Mouse (Mus musculus) G1E (cell line): ENCODE results near the gene Tbc1d10a. TPM values are rescaled to one million over a fixed set of nuclear protein-coding genes. Genes with fewer than 3 reads are reported as not detected.

ENCODE experiments used
- ATAC-seq: 2 replicates; pipeline ENCODE4 v1.8.0; 2016; ENCODE audit warnings: mild to moderate bottlenecking; ENCODE audit not compliant: insufficient number of reproducible peaks, poor library complexity, low FRiP score, severe bottlenecking; ENCODE audit errors: extremely low read depth
- DNase-seq: peaks from one replicate; pipeline ENCODE4 v3.0.0; 2012; ENCODE audit warnings: low spot score
- H3K27me3 ChIP-seq: 2 replicates; pipeline ENCODE4 v1.6.1; 2012; ENCODE audit warnings: mild to moderate bottlenecking, low read length, inconsistent platforms; ENCODE audit not compliant: insufficient read depth
- H3K36me3 ChIP-seq: replicated peaks from 2 replicates; pipeline ENCODE3; 2012; ENCODE audit warnings: mild to moderate bottlenecking, inconsistent platforms
- H3K4me1 ChIP-seq: 2 replicates; pipeline ENCODE4 v1.6.1; 2012; ENCODE audit warnings: low read depth, low read length, inconsistent platforms, mixed read lengths; ENCODE audit not compliant: insufficient read depth
- H3K4me3 ChIP-seq: 2 replicates; pipeline ENCODE4 v1.5.1; 2012; ENCODE audit warnings: low read depth, mild to moderate bottlenecking, inconsistent platforms, low read length, moderate library complexity, mixed read lengths
- H3K9me3 ChIP-seq: replicated peaks from 2 replicates; pipeline ENCODE4 v1.6.1; 2012; ENCODE audit warnings: inconsistent platforms
- CTCF ChIP-seq: IDR thresholded peaks from 2 replicates; pipeline ENCODE4 v1.5.1; 2012; ENCODE audit warnings: low read depth, low read length, inconsistent platforms, mixed read lengths
- GATA1 ChIP-seq: IDR thresholded peaks from 2 replicates; pipeline ENCODE4 v1.6.1; 2012; ENCODE audit warnings: borderline replicate concordance, low read length, inconsistent platforms, mixed read lengths
- GATA2 ChIP-seq: IDR thresholded peaks from 2 replicates; pipeline ENCODE4 v1.6.1; 2012; ENCODE audit warnings: low read depth, low read length, inconsistent platforms, borderline replicate concordance
- POLR2AphosphoS5 ChIP-seq: IDR thresholded peaks from 2 replicates; pipeline ENCODE4 v1.6.1; 2012; ENCODE audit warnings: low read depth, low read length, inconsistent platforms; ENCODE audit not compliant: insufficient replicate concordance
- TAL1 ChIP-seq: conservative IDR thresholded peaks from 2 replicates; pipeline ENCODE4 v1.6.1; 2012; ENCODE audit warnings: low read depth, low read length, inconsistent platforms, mixed read lengths
- polyA plus RNA-seq: library from polyadenylated mRNA; stranded (reverse); fragments of >175 nt; gene quantifications from 2 replicates; pipeline ENCODE4 v1.2.3, GENCODE M21; 2012
- total RNA-seq, 2 experiments: library from RNA; stranded (forward) in 1 of 2; stranded (reverse) in 1 of 2; fragments of 200-1000 nt in 1 of 2; fragments of >200 nt in 1 of 2; fragmentation: Nextera tagmentation in 1 of 2; gene quantifications; 2 replicates each; pipeline ENCODE4 v1.2.3; 2014 to 2017

The Tbc1d10a gene
- total and polyA plus RNA-seq, 3 experiments, result 5.0 to 24.1 (median 20.8) TPM

DNA sequence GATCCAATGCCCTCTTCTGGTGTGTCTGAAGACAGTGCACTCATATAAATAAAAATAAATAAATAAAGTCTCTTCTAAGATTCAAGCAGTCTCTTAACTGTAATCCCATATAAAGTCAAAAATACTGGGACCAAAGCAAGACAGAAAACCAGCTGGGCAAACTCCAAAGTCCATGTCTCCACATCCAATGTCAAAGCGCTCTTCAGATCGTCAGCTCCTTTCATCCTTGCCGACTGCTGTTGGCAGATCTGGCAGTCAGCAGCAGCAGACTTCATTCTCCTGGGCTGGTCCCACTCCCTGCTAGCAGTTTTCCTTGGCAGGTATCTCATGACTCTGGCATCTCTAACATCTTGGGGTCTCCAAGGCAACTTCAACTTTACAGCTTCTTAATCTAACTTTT, 27.9 kb upstream of the Tbc1d10a start:
- H3K4me3 ChIP-seq, result no peak overlapping the region
- no peak for DNase-seq
- H3K9me3 ChIP-seq, result peaks cover 4% of the 10 kb centered on the region; the same call in 1 of the 2 replicates
- peaks cover 39% of the 10 kb centered on the region for H3K4me1 ChIP-seq
- ATAC-seq, result no peak
- TF ChIP-seq POLR2AphosphoS5 (no peak), GATA1 (no peak), CTCF (no peak), TAL1 (no peak), GATA2 (no peak)
- peaks cover 32% of the 10 kb centered on the region for H3K36me3 ChIP-seq
- H3K27me3 ChIP-seq, result no peaks in the 10 kb centered on the region

DNA sequence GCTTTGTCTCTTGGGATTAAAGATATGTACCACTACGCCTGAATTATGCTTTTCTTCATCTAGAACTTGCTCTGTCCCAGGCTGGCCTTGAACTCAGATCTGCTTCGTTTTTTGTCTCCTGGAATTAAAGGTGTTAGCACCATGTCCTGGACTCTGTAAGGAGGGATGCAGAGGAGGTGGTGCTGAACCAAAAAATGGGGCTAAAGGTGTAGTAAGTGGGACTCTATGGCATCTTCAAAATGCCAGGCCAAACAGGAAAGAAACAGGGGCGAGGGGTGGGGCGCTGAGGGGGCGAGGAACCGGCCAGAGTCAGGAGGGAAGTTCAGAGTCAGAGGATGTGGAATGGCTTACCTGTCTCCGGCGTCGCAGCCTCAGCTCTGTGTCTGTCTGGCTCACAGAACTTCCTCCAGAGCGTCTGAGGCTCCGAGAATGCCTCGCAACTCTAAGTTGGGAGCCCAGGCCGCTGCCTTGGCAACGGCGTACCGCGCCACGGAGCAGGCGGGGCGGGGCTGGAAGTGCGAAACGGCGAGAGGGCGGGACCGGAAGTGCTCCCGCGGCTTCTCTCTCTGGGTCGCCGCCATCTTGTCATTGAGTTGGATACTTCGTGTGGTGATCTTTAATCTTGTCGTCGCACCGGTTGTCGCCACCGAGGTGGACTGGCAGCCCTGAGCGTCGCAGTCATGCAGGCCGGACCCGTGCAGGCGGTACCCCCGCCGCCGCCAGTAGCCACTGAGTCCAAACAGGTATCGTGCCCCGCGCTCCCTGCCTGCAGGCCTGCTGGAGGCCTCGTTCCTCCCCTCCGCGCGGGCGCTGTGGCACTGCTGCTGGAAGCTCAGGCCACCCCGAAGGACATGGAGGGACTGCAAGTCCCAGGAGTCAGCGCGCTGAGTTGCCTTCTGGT, 26.5 kb upstream of the Tbc1d10a start, which contains the start of the genes Ccdc157 and Sf3a1:
Gene Ccdc157, minus strand, starts transcription at position 486 of the 901 bp plus-strand sequence.
Gene Sf3a1, plus strand, starts transcription at position 543 of the 901 bp plus-strand sequence.
- peak within 1 kb of the TSS; percentile 97 for H3K4me3 ChIP-seq
- H3K36me3 ChIP-seq, result peaks cover 46% of the 10 kb centered on the region
- H3K27me3 ChIP-seq, result no peaks in the 10 kb centered on the region
- no peaks in the 10 kb centered on the region for H3K9me3 ChIP-seq
- H3K4me1 ChIP-seq, result peaks cover 52% of the 10 kb centered on the region
- ATAC-seq (peak; percentile 85), DNase-seq (peak; percentile 86)
- TF ChIP-seq GATA2 (no peak), GATA1 (no peak), POLR2AphosphoS5 (no peak), CTCF (no peak), TAL1 (no peak)

DNA sequence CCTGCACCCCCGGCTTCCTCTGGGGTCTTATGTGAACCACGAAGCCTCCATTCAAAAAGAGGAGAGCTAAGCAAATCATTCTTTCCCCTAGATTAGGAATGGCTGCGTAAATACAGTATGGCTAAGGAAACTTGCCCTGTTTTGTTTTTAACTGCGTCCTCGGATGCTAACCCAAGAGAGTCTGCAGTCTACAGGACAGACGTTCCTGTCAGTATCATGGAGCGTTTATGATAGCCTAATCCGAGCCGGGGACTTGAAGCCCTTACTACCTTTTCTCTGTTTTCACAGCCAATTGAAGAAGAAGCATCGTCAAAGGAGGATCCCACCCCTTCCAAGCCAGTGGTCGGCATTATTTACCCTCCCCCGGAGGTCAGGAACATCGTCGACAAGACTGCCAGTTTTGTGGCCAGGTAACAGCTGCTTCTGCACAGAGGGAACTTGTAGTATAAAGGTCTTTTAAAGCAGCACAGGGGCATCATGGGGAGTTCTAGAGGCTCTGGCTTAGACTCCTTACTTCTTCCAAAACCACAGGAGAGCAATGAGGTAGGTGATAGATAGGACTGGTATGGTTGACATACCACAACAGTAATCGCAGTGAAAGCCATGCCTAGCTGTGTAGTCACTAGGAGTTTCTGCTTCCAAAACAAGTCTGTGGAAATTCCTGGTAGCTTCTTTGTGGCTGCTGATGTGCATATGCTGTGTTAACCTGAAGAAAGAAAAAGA, 25.7 kb upstream of the Tbc1d10a start:
- H3K4me3 ChIP-seq, result peak overlapping the region; percentile 97
- peaks cover 55% of the 10 kb centered on the region for H3K4me1 ChIP-seq
- no peak for TF ChIP-seq CTCF
- TF ChIP-seq GATA1, result no peak
- no peak for TF ChIP-seq POLR2AphosphoS5
- no peak for TF ChIP-seq TAL1
- TF ChIP-seq GATA2, result no peak
- H3K9me3 ChIP-seq, result no peaks in the 10 kb centered on the region
- no peak for ATAC-seq
- H3K27me3 ChIP-seq, result no peaks in the 10 kb centered on the region
- H3K36me3 ChIP-seq, result peaks cover 55% of the 10 kb centered on the region
- DNase-seq, result peak; percentile 15

DNA sequence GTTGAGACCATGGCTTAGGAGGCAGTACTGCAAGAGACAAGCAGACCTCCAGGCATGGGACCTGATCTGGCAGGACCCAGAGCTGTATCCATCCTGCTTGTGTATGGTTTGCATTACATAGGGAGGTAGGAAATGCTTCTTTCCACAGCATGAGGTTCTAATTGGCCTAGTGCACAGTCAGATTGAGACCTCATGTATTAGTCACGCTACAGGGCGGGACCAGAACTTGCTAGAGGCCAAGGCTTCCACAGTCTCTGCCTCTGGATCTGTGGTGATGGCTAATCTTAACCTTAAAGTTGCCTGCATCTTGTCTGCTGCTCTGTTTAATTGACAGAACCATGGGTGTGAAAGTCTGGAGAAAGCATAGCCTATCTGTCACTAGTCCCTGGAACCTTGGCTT, 21.9 kb upstream of the Tbc1d10a start:
- no peaks in the 10 kb centered on the region for H3K27me3 ChIP-seq
- H3K9me3 ChIP-seq, result no peaks in the 10 kb centered on the region
- TF ChIP-seq CTCF (no peak), GATA1 (no peak), GATA2 (no peak), POLR2AphosphoS5 (no peak), TAL1 (no peak)
- DNase-seq (no peak), ATAC-seq (no peak)
- H3K4me3 ChIP-seq, result no peak overlapping the region
- H3K36me3 ChIP-seq, result peaks cover 89% of the 10 kb centered on the region
- peaks cover 70% of the 10 kb centered on the region for H3K4me1 ChIP-seq

DNA sequence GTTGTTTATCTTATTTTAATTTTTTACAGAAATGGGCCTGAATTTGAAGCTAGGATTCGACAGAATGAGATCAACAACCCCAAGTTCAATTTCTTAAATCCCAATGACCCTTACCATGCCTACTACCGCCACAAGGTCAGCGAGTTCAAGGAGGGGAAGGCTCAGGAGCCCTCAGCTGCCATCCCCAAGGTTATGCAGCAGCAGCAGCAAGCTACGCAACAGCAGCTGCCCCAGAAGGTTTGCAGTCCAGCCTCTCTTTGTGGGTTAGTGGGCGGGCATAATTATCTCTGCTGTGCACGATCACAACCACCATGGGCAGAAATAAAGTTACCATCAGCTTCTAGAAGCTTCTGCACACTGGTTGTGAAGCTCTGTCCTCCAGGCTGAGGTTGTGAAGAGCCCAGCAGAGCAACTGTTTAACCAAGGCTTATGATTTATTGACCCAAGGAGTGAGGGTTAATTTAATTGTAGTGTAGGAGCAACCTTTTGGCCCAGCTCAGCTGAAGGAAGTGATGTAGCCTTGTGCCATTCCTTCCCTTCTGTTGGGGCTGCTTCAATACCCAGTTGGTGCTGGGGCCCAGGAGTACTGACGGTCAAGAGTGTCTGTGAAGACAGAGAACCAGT, 20.0 kb upstream of the Tbc1d10a start:
- no peak for TF ChIP-seq CTCF
- no peak for TF ChIP-seq GATA1
- no peak for TF ChIP-seq POLR2AphosphoS5
- no peak for TF ChIP-seq TAL1
- TF ChIP-seq GATA2, result no peak
- H3K27me3 ChIP-seq, result no peaks in the 10 kb centered on the region
- peaks cover 58% of the 10 kb centered on the region for H3K4me1 ChIP-seq
- no peak for ATAC-seq
- no peak overlapping the region for H3K4me3 ChIP-seq
- no peak for DNase-seq
- peaks cover 100% of the 10 kb centered on the region for H3K36me3 ChIP-seq
- H3K9me3 ChIP-seq, result no peaks in the 10 kb centered on the region

DNA sequence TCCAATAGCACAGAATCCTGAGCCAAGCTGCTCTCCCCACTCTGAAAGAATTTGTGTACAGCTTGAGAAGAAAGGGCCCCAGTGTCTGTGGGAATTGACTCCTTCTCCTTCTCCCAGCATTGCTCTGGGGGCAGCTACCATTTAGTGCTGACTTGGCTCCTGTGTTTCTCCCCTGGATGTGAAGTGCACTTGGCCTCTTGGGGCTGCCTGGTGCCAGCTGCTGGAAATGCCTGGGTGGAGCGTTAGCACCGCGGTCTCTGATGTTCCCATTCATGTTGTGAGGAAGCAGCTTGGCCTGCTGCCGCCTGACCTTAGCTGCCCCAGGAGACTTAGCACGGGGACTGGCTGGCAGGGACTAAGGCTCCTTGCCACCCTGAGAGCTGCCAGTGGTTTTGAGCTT, 12.0 kb upstream of the Tbc1d10a start:
- ATAC-seq (no peak), DNase-seq (no peak)
- Histone ChIP-seq H3K9me3 (no peaks in the 10 kb centered on the region), H3K4me1 (peaks cover 3% of the 10 kb centered on the region; the same call in 1 of the 2 replicates), H3K36me3 (peaks cover 100% of the 10 kb centered on the region), H3K4me3 (no peak overlapping the region), H3K27me3 (no peaks in the 10 kb centered on the region)
- no peak for TF ChIP-seq GATA1
- no peak for TF ChIP-seq GATA2
- TF ChIP-seq TAL1, result no peak
- TF ChIP-seq POLR2AphosphoS5, result no peak
- no peak for TF ChIP-seq CTCF
